8 mouse cellular contexts compared by ENCODE assay signal in genomic region chr7:88097715-88098114, GRCm38 (mm10).
DNase-seq lines count a peak whose midpoint lies in the region; ATAC-seq and TF ChIP-seq lines count a peak whose summit lies in the region.

No protein-coding gene starts in this region.

- WGBS in kidney, embryonic 15.5 days = 6% methylated on average over 1 of the region's 1 CpGs
- WGBS in liver, postnatal 0 days (ENCODE audit: insufficient replicate concordance) = 2% methylated on average over 1 of the region's 1 CpGs

- H3K27me3 ChIP-seq in kidney, embryonic 15.5 days = no peaks in the 10 kb centered on the region
- no peaks in the 10 kb centered on the region for H3K27me3 ChIP-seq in liver, postnatal 0 days (ENCODE audit: insufficient read depth, low read length)

- no peak for TF ChIP-seq EP300 in liver, postnatal 0 days (IDR thresholded peaks at IDR 0.05; ENCODE audit: low read depth)

- peak; percentile 85 to 89 for DNase-seq in B cell, adult 2 months
- DNase-seq in WW6 (ENCODE audit: low read depth, low spot score) = peak; percentile 14
- DNase-seq in embryo, embryonic 11 days = peak; percentile 67
- peak; percentile 12 for DNase-seq in gonadal fat pad, adult 2 months (ENCODE audit: low read depth)
- DNase-seq in liver, postnatal 0 days = peak; percentile 66
- DNase-seq in ovary, postnatal 36 days (ENCODE audit: low spot score) = peak; percentile 64
- peak; percentile 63 for DNase-seq in thymus, postnatal 0 days (ENCODE audit: low spot score)

- peak; percentile 83 for TF ChIP-seq CTCF in liver, postnatal 0 days (IDR thresholded peaks at IDR 0.05; ENCODE audit: low read depth)

- H3K4me3 ChIP-seq in kidney, embryonic 15.5 days (replicated peaks) = no peak overlapping the region
- no peak overlapping the region for H3K4me3 ChIP-seq in liver, postnatal 0 days (ENCODE audit: low read depth, low read length)

- no peak overlapping the region for H3K9ac ChIP-seq in kidney, embryonic 15.5 days
- no peak overlapping the region for H3K9ac ChIP-seq in liver, postnatal 0 days (replicated peaks)

- 0 out of 2 replicates have a peak, but pooled peaks have one; percentile 73 for ATAC-seq in kidney, embryonic 15.5 days (replicated peaks; ENCODE audit: low FRiP score)
- ATAC-seq in liver, postnatal 0 days = no peak

- H3K9me3 ChIP-seq in kidney, embryonic 15.5 days (replicated peaks) = no peaks in the 10 kb centered on the region
- no peaks in the 10 kb centered on the region for H3K9me3 ChIP-seq in liver, postnatal 0 days (ENCODE audit: low read length)

- no peaks in the 10 kb centered on the region for H3K36me3 ChIP-seq in kidney, embryonic 15.5 days
- no peaks in the 10 kb centered on the region for H3K36me3 ChIP-seq in liver, postnatal 0 days (replicated peaks; ENCODE audit: insufficient read depth, low read length)

- no peak overlapping the region for H3K27ac ChIP-seq in kidney, embryonic 15.5 days
- H3K27ac ChIP-seq in liver, postnatal 0 days (ENCODE audit: low read depth) = no peak overlapping the region

- no peaks in the 10 kb centered on the region for H3K4me1 ChIP-seq in kidney, embryonic 15.5 days
- no peaks in the 10 kb centered on the region for H3K4me1 ChIP-seq in liver, postnatal 0 days (ENCODE audit: insufficient read depth)

- no peak overlapping the region for H3K4me2 ChIP-seq in kidney, embryonic 15.5 days
- no peak overlapping the region for H3K4me2 ChIP-seq in liver, postnatal 0 days (ENCODE audit: low read depth, low read length)

Comparison
In these comparisons a context has a peak if more than half of its experiments do, and no peak if none do; other contexts are left out.
1. DNase-seq: peak in every context shown above with its lines; median percentile 87 in B cell, adult 2 months; 67 in embryo, embryonic 11 days; 66 in liver, postnatal 0 days; 64 in ovary, postnatal 36 days; 63 in thymus, postnatal 0 days; 14 in WW6; 12 in gonadal fat pad, adult 2 months.